Mouse (Mus musculus) granulocyte monocyte progenitor cell, adult 5-6 weeks (primary cell): ENCODE measurements around the gene Ece2. TPM values are rescaled to one million over a fixed set of nuclear protein-coding genes. Genes with fewer than 3 reads are reported as not detected.
"Not testable (repeated sequence)": the region's sequence is repeated elsewhere in the genome, so short reads cannot be mapped to it uniquely, and the experiment has no call there.

Experiments
- ATAC-seq: replicated peaks from 2 replicates; pipeline ENCODE4 v1.8.0; 2016; ENCODE audit warnings: mild to moderate bottlenecking, moderate TSS enrichment, inconsistent platforms; ENCODE audit not compliant: poor library complexity, severe bottlenecking
- total RNA-seq, 2 experiments: library from RNA; stranded (forward) in 1 of 2; stranded (reverse) in 1 of 2; fragments of 200-712, 200-1000 nt in 1 of 2; fragments of >200 nt in 1 of 2; fragmentation: Nextera tagmentation in 1 of 2; gene quantifications; 2 replicates each; pipeline ENCODE4 v1.2.3; 2014 to 2017

Gene Ece2
- total RNA-seq, 2 experiments from 2014 or later = not detected

DNA sequence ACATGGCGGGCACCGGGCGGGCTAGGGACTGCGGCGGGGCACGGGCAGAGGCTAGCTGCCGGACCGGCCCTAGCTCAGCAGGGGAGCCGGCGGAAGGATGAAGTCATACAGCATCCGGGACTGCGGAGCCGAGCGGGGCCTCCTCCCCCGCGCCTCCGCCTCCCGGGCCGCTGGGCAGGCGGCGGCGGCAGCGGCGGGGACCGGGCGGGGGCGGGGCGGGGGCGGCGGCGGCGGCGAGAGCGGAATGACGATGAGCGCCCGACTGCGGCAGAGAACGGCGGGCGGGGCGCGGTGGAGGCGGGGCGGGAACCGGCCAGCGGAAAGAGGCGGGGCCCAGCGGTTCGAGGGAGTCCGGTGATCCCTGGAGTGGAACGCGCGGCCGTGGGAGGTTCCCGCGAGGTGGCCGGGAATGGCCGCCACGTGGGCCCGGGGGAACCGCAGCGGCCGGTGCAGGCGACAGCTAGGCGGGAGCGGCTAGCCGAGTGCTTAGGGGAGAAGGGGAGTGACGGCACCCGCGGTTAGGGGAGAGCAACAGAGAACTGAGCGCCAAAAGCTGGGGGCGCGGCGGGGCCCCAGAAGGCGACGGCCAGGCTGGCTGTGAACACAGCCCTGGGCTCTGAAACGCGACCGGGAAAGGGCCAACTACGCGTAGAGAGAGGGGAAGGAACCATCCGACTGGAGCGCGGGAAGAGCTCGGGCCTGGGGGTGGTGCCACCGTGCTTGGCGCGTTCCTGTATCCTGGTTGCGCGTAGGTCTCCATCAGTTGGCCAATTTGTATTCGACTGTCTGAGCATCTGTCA is 8.2 kb upstream of the Ece2 start, which contains the start of gene Camk2n2:
Camk2n2 (minus strand) TSS at position 97 of the 800 bp plus-strand sequence.
- ATAC-seq = peak; percentile 38

DNA sequence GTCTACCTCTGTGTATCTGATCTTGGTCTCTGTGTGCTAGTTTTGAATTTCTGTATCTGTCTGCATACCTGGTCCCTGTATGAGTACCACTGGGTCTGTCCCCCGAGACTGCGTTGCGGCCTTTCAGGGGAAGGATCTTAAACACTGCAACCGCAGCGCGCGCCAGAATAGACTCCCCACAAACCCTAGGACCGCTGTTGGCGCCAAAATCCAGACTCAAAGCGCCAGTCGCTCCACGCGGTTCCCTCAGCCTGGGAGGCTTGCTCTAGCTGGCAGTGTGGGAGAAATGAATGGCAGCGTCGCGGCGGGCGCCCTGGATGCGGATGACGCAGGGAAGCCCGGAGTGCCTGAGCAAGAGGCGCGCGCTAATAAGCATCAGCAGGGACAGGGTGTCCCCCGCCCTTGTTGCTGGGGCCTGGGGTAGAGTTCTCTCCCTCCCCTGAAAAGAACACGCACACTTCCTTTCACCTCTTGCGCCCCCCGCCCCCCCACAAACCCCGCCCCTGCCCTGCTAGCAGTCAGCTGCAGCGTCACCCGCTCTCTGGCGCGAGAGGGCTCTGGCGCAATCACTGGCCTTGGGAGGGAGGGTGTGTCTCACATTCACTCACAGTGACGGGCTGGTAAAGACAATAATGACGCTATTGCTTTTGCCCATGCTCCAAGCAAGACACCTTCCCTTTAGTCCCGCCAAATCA is 7.5 kb upstream of the Ece2 start:
- peak; percentile 80 for ATAC-seq

DNA sequence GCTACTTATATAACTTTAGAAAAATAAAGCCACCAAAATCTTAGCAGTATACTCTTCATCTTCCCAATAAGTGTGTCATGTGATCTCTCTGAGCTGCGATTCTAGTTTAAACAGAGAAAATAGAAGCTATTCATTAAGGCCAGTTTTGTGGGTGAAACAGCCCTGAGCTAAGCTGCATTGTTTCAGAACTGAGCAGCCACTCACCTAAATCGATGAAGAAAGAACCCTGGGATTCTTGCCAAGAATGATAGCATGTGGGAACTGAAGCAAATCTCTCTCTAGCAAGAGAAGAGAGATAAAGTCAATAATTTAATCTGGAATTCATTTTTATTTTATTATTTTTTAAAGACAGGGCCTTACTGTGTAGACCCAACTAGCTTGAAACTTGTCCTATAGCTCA is 6.4 kb upstream of the Ece2 start:
- no peak for ATAC-seq

DNA sequence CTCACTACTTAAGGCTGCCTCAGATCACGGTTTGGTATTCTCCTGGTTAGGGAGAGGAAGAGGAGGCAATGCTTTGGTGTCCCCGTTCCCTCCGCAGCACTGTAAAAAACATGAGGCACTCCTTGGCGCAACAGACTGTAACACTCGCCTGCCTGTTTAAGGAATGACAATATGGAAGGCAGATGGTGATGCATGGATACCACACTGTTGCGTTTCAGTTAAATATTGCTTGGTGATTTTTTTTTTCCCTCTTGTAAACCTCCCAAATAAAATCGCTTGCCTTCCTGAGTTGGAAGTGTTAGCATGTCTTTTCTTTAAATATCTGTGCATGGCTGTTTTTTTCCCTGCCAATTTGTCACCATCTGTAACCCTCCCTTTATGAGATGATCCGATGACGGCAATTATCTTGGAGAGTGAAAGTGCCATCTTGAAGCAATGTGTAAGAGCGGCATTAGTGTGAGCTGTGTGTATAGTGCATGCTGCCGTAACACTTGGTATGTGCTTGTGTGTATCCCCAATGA is 697 bp upstream of the Ece2 start:
- ATAC-seq = no peak

DNA sequence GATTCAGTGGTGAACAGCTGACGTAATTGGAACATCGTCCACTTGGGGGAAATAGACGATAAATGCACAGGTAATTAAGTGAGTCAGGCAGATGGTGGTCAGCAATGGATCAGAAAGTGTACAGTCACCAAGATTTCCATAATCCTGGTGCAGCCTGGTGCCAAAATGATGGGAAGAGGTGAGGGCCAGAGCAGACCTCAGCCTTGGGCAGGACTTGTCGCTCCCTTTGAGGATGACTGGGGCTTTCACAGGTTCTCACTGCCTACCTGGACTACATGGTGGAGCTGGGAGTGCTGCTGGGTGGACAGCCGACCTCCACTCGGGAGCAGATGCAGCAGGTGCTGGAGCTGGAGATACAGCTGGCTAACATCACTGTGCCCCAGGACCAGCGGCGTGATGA is 7.8 kb downstream of the Ece2 start:
- ATAC-seq = no peak

DNA sequence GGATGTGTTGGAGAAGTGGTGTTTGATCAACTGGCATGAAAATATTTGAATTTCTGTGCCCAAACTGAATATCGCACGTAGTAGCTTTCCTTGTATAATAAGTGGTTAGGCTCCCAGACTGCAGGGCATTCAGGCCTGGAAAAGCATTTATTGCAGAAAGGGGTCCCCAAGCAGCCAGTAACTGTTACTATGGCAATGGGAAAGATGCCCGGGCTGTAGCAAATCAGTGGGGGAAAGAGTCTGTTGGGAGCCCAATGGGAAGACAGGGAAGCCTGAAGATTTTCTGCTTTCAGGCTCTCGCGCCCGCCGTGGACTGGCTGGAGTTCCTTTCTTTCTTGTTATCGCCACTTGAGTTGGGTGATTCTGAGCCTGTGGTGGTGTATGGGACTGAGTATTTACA is 8.7 kb downstream of the Ece2 start:
- ATAC-seq = no peak

DNA sequence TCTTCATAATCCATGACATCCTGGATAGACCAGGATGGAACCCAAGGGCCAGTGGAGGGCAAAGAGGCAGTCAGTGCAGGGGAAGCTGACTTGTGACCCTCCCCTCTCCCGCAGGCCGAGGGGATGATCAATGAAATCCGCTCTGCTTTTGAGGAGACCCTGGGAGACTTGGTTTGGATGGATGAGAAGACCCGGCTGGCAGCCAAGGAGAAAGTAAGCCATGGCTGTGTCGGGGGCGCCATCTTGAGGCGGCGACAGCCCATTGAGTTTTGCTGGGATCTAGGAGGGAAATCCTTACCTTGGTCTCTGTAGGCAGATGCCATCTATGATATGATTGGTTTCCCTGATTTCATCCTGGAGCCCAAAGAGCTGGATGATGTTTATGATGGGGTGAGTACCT is 12.5 kb downstream of the Ece2 start:
- ATAC-seq = peak; percentile 71

DNA sequence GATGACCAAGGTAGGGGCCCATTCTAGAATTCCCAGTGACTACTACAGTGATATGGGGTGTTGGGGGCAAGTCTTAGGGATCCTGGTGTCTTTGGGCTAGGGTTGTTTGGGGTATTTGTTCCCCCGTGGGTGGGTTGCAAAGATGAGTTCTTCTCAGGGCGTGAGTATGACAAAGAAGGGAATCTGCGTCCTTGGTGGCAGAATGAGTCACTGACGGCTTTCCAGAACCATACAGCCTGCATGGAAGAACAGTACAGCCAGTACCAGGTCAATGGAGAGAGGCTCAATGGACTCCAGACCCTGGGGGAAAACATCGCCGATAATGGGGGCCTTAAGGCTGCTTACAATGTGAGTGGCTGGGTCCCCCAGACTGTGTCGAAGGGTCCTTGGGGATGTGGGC is 14.3 kb downstream of the Ece2 start:
- no peak for ATAC-seq

DNA sequence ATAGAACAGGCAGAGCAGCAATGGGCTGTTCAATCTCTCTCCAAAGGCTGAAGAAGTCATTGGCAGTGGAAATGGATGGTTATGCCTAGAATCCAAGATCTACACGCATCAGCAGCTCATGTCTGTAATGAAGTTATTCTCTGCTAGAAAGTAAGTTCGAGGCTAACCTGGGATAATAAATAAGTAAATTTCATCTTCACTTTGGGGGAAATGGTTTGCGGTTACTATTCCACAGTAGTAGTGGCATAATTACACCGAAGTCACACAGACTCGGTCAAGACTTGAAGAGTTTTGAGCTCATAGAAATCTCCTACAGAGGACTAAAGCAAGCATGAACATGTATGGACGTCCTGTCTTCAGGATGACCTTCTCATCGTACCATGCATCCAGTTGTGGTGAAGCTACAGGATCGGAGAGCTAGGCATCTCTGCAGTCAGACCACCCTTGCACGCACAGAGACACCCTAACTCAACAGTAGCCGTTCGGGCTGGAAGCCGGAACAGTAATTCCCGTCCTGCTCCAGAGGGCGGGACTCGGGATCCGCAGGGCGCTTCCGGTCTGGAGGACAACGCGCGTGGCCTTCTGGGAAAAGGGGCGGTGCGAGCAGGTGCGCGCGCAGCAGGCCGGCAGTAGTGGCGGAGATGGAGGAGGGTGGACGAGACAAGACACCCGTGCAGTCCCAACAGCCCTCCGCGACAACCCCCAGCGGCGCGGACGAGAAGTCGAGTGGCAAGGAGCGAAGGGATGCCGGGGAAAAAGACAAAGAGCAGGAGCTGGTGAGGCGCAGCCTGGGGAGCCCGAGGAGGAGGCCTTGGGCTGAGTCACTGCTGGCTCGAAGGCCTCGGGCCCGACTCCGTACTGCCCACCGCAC is 21.7 kb downstream of the Ece2 start, which contains the start of gene Psmd2:
Psmd2 (plus strand) TSS at position 577 of the 871 bp plus-strand sequence.
- ATAC-seq = peak; percentile 99

DNA sequence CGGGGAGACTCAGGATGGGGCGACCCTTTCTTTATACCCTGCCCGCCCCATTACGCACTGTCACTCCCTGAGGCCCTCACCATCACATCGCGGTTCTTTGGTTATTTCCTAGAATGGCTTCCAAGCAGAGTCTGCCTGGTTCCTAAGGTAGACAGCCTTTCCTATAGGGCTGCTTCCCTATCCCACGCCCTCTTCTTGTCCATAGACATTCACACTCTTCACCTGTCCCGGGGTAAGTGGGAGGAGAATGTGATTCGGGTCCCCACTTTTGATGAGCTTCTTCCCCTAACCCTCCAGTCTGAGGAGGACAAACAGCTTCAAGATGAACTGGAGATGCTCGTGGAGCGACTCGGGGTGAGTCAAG is 22.3 kb downstream of the Ece2 start:
- no peak; the same call in 1 of the 2 replicates for ATAC-seq

DNA sequence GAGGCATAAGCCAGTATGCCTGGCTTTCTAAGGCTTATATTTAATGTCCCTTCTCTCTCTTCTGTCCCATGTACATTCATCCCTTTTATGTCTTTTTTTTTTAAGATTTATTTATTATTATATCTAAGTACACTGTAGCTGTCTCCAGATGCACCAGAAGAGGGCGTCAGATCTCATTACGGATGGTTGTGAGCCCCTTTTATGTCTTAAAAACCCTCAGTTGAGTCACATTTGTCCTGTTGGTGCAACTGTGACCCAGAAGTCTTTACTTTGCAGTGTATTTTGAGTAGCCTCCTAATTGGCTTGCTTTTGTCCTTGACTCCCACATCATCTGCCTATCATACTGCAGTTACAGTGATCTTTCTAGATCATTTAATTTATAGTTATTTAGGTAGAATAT is 23.7 kb downstream of the Ece2 start:
- ATAC-seq = no peak

DNA sequence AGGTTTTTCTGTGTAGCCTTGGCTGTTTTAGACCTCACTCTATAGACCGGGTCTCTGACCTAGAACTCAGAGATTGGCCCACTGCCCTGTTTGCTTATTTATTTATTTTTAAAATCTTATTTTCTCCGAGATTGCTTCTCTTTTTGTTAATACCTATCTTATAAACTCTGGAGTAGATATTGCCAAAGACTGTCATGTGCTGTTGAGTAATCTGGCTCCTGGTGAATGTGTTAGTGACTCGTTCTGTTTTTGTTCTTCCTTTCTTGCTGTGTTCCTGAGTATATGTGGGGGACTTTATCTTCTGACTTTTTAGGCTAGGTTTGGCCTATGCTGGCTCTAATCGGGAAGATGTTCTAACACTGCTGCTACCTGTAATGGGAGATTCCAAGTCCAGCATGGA is 28.0 kb downstream of the Ece2 start:
- ATAC-seq = no peak

DNA sequence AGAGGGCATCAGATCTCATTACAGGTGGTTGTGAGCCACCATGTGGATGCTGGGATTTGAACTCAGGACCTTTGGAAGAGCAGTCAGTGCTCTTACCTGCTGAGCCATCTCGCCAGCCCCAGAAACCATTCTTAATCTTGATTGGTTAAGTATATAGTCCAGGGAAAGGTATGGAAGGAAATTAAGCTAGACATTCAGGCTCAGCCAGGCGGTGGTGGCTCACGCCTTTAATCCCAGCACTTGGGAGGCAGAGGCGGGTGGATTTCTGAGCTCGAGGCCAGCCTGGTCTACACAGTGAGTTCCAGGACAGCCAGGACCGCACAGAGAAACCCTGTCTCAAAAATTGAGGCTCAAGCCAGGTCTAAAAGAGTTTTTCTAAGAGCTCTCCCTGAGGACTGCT is 38.4 kb downstream of the Ece2 start, which contains the start of gene Eif4g1:
Eif4g1 (plus strand) TSS at position 301 of the 400 bp plus-strand sequence.
- ATAC-seq = not testable (repeated sequence)

DNA sequence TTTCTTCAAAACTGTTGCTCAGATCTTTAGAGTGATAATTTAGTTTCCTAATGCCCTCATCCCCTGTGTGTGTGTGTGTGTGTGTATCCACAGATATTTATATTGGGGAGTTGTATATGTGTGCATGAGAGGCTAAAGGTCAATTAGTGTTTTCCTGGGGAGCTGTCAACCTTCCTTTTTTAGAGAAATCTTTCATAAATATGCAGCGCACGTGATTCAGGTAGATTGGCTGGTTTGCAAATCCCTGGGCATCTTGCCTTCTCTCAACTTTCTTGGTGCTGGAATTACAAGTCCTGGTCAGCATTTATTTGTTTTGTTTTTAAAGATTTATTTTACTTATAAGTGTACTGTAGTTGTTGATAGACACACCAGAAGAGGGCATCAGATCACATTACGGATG is 40.7 kb downstream of the Ece2 start:
- ATAC-seq = no peak

DNA sequence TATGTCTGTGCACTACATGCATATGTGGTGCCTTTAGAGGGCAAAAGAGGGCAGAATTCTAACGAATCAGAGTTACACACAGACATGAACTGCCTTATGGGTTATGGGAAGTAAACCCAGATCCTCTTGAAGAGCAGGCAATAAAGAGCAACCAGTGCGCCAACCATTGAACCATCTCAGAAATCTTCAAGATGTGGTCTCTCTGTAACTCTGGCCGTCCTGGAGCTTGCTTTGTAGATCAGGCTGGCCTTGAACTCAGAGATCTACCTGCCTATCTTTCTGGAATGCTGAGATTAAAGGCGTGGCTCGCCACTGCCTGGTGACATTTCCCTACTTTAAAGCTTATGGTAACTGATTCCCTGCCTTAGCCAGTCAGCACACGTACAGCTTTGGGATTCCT is 42.3 kb downstream of the Ece2 start:
- no peak for ATAC-seq

DNA sequence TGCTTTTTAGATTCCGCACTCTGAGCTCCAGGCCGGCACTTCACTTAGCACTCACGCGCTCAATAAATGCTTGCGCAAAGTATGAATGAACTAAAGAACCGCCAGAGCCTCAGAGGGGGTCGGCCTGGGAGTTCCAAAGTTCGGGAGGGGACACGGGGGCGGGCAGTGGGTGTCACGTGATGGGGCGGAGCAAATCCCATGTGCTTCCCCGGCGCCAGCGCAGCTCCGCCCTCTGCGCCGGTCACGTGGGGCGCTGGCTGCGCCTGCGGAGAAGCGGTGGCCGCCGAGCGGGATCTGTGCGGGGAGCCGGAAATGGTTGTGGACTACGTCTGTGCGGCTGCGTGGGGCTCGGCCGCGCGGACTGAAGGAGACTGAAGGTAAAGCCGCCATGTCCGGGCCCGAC is 42.9 kb downstream of the Ece2 start:
- ATAC-seq = peak; percentile 80

DNA sequence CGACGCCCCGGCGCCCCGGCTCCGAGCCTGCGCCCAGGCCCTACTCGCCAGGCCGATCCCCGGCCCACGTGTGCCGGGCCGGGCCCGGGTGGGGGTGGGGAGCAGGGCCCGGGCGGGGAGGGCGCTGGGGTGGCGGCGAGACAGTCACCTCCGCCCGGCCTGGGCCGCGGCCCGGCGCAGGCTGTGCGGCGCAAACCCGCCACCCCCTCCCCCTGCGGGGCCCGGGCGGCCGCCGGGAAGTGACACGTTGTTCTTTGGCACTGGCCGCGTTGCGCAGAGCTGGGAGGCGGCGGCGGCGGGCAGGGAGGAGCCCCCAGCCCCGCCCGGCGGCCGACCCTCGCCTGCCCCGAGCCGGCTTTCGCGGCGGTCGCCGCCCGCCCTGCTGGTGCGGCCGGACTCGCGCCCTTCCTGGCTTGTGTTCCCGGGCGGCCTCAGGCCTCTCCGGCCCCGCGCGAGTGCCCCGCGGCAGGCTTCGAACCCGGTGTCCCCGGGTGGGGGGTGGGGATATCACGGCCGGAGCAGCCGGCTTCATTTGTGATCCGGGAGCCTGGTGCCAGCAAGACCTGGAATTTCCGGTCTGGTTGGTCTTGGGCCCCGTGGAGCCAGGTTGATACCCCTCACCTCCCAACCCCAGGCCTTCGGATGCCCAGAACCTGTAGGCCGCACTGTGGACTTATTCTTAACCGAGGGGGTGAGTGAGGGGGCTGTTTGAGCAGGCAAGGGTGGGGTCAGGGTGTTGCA is 43.5 kb downstream of the Ece2 start:
- peak; percentile 45 for ATAC-seq

DNA sequence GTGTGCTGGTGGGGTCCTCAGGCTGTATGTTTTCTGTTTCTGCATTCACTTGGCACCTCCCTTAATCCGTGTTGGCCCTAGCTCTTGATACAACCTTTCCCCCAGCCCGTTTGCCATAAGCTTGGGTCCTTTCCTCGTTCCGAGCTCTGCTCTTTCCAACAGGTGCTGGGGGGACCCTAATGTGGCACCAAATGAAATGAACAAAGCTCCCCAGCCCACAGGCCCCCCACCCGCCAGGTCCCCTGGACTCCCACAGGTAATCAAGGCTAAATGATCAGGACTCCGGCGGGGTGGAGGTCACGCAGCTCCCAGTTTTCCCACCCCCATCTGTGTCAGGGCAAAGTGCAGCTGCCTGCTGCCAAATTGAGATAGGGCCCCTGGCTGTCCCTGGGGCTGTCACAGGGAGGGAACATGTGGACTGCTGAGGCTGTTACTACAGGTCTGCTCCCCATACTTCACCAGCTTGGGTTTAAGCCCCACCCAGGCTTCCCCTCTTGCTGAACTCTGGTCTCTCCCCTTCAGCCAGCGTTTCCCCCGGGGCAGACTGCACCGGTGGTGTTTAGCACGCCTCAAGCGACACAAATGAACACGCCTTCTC is 44.2 kb downstream of the Ece2 start:
- peak; percentile 33 for ATAC-seq

DNA sequence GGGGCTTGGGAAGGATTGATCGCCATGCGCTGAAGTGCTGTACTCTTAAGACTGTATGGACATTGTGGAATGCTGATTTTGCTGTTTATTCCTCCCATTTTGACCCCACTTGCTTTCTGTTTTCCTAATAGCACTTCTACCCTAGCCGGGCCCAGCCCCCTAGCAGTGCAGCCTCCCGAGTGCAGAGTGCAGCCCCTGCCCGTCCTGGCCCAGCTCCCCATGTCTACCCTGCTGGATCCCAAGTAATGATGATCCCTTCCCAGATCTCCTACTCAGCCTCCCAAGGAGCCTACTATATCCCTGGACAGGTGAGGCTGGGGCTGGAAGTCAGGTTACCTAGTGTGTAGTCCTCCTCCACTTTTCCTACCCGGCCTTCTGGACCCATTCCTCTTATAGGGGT is 45.6 kb downstream of the Ece2 start:
- ATAC-seq = no peak
